Mouse (Mus musculus): ENCODE results near the gene Ocm.

GRCm38 (mm10) chr5:144053450-144053849 lies 27.0 kb upstream of the Ocm start:
- TF ChIP-seq CTCF (IDR thresholded peaks at IDR 0.05; ENCODE audit: borderline replicate concordance, insufficient read depth, low read depth, low read length) (no peak), POLR2A (IDR thresholded peaks at IDR 0.05; ENCODE audit: borderline replicate concordance, insufficient read depth, low read length) (no peak)

Data from cerebellum, adult 2 months (tissue).